Mouse (Mus musculus) hindbrain, embryonic 14.5 days (tissue): ENCODE data around the gene Spag5. TPM values are rescaled to one million over a fixed set of nuclear protein-coding genes. Genes with fewer than 3 reads are reported as not detected.

Experiments used
- ATAC-seq: fragments of 200-750 bp; cut with Nextera tagmentation; 2 replicates; pipeline ENCODE4 v1.8.0; 2017; ENCODE audit warnings: moderate number of reproducible peaks, mild to moderate bottlenecking, moderate TSS enrichment, moderate library complexity; ENCODE audit not compliant: low FRiP score
- DNase-seq: peaks from one replicate; pipeline ENCODE4 v3.0.0-alpha.2; 2015; ENCODE audit warnings: low spot score
- H3K27ac ChIP-seq: fragments of 300-500 bp; sonication (generic); 2 replicates; pipeline ENCODE4 v1.5.1; 2014; ENCODE audit warnings: mild to moderate bottlenecking, moderate library complexity
- H3K27me3 ChIP-seq: fragments of 300-500 bp; sonication (generic); 2 replicates; pipeline ENCODE4 v1.6.1; 2014; ENCODE audit warnings: mild to moderate bottlenecking, low read length, mixed read lengths; ENCODE audit not compliant: control insufficient read depth, insufficient read depth
- H3K36me3 ChIP-seq: fragments of 300-500 bp; sonication (generic); replicated peaks from 2 replicates; pipeline ENCODE4 v1.6.1; 2014; ENCODE audit not compliant: control insufficient read depth, insufficient read depth
- H3K4me1 ChIP-seq: fragments of 300-500 bp; sonication (generic); replicated peaks from 2 replicates; pipeline ENCODE4 v1.6.1; 2014; ENCODE audit warnings: antibody characterized with exemption, low read length, mixed read lengths; ENCODE audit not compliant: control insufficient read depth, insufficient read depth
- H3K4me2 ChIP-seq: fragments of 300-500 bp; sonication (generic); replicated peaks from 2 replicates; pipeline ENCODE4 v1.6.1; 2014; ENCODE audit warnings: mild to moderate bottlenecking, moderate library complexity
- H3K4me3 ChIP-seq: fragments of 300-500 bp; sonication (generic); replicated peaks from 2 replicates; pipeline ENCODE4 v1.5.1; 2014; ENCODE audit warnings: mild to moderate bottlenecking, low read length
- H3K9ac ChIP-seq: fragments of 300-500 bp; sonication (generic); 2 replicates; pipeline ENCODE4 v1.6.1; 2014
- H3K9me3 ChIP-seq: fragments of 300-500 bp; sonication (generic); 2 replicates; pipeline ENCODE4 v1.6.1; 2016; ENCODE audit warnings: low read length; ENCODE audit not compliant: control insufficient read depth
- WGBS: fragments of 180-500 bp; shearing (Covaris S2); extraction: QIAGEN DNeasy Blood & Tissue Kit; methylation state at CpG from one replicate; pipeline ENCODE4 v1.1.7; 2014; 5-methylcytosine and 5-hydroxymethylcytosine counted together
- polyA plus RNA-seq: library from polyadenylated mRNA; unstranded; fragments of >200 nt; fragmentation: Nextera tagmentation; extraction: Ambion mirVana; gene quantifications from 2 replicates; pipeline ENCODE4 v1.2.1, GENCODE M21; 2014

Spag5 gene
- polyA plus RNA-seq, 1 experiment from 2014 or later: 5.6 TPM

DNA sequence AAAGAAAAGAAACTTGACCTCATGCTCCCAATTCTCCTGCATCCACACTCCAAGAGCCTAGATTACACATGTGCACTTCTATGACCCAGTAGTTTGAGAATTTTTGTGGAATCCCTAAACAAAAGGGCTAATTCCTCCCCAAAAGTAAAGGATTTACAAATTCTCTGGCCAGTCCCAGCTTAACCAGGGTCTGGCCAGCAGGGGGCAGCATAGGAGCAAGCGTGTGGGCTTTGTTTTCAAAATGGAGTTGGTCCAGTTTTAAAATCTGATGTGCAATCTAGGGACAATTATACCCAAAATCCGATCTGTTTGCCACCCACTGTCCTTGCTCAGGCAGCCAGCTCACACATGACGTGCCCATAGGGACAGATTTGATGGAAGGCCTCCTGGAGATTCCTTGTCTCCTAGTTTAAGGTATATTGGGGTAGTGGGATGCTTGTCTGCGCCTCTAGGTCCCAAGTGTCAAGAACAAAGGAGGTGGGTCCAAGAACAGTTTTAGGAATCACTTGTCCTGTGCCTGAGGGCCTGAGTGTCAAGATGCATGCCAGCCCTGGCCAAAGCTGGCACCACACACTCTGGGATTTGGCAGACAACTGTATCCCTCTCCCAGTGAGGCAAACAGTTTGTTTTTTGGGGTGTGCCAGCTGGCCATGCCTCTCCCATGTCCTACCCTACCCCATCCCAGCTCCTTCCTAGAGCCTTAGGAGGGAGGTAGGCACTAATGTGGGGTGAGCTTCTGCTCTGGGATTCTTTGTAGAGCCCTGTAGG, 54.3 kb downstream of the Spag5 start:
- ATAC-seq: no peak; the same call in 1 of the 2 replicates
- no peak overlapping the region for H3K9ac ChIP-seq

GRCm38 (mm10) chr11:78358330-78359007, 57.1 kb downstream of the Spag5 start:
- no peak overlapping the region for H3K9ac ChIP-seq
- H3K36me3 ChIP-seq: no peaks in the 10 kb centered on the region
- no peaks in the 10 kb centered on the region for H3K9me3 ChIP-seq
- ATAC-seq (no peak), DNase-seq (no peak)
- no peaks in the 10 kb centered on the region for H3K27me3 ChIP-seq
- H3K27ac ChIP-seq: no peak overlapping the region
- H3K4me1 ChIP-seq: no peaks in the 10 kb centered on the region
- no peak overlapping the region for H3K4me3 ChIP-seq
- 11% methylated on average over 22 of the region's 22 CpGs for WGBS
- H3K4me2 ChIP-seq: no peak overlapping the region

More for the DNA sequence above, 54.3 kb downstream of the Spag5 start:
- Histone ChIP-seq H3K4me3 (no peak overlapping the region), H3K36me3 (no peaks in the 10 kb centered on the region), H3K4me1 (no peaks in the 10 kb centered on the region), H3K4me2 (no peak overlapping the region), H3K9me3 (no peaks in the 10 kb centered on the region), H3K27ac (no peak overlapping the region), H3K27me3 (no peaks in the 10 kb centered on the region)
- peak; percentile 79 for DNase-seq
- WGBS: 29% methylated on average over 4 of the region's 4 CpGs

GRCm38 (mm10) chr11:78360125-78360788, 58.9 kb downstream of the Spag5 start:
- Histone ChIP-seq H3K27ac (no peak overlapping the region), H3K4me1 (no peaks in the 10 kb centered on the region), H3K4me3 (peak overlapping the region; percentile 22), H3K9ac (0 out of 2 replicates have a peak overlapping the region, but pooled peaks have one; percentile 20), H3K4me2 (peak overlapping the region; percentile 49), H3K9me3 (no peaks in the 10 kb centered on the region), H3K27me3 (no peaks in the 10 kb centered on the region), H3K36me3 (no peaks in the 10 kb centered on the region)
- WGBS: 14% methylated on average over 13 of the region's 13 CpGs
- DNase-seq: peak; percentile 79
- ATAC-seq: peak; percentile 69; the same call in 1 of the 2 replicates

DNA sequence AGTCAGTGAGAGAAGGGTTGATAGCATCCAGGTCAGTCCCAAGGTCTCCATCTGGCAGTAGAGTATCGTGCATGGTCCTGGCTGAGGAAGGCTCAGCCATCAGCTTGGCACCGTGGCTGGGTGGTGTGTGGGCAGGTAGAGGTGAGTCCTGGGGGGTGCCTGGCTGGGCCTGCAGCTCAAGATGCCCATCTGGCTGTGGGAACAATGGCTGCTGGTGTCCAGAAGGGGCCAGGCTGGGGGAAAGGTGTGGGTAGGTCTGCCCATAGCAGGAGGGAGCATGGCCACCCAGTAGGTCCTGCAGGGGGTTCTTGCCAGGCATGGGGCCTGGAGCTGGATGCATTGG, 59.4 kb downstream of the Spag5 start:
- no peak for DNase-seq
- no peak; the same call in 1 of the 2 replicates for ATAC-seq
- 57% methylated on average over 2 of the region's 2 CpGs for WGBS
- Histone ChIP-seq H3K36me3 (no peaks in the 10 kb centered on the region), H3K9me3 (no peaks in the 10 kb centered on the region), H3K4me2 (no peak overlapping the region), H3K4me1 (no peaks in the 10 kb centered on the region), H3K27me3 (no peaks in the 10 kb centered on the region), H3K4me3 (no peak overlapping the region), H3K27ac (no peak overlapping the region), H3K9ac (0 out of 2 replicates have a peak overlapping the region, but pooled peaks have one; percentile 20)

GRCm38 (mm10) chr11:78363309-78364007, 62.1 kb downstream of the Spag5 start:
- Histone ChIP-seq H3K4me3 (no peak overlapping the region), H3K27ac (no peak overlapping the region), H3K36me3 (no peaks in the 10 kb centered on the region), H3K27me3 (no peaks in the 10 kb centered on the region), H3K4me1 (no peaks in the 10 kb centered on the region), H3K9ac (no peak overlapping the region), H3K9me3 (no peaks in the 10 kb centered on the region), H3K4me2 (no peak overlapping the region)
- 85% methylated on average over 13 of the region's 13 CpGs for WGBS
- DNase-seq (no peak), ATAC-seq (no peak)

DNA sequence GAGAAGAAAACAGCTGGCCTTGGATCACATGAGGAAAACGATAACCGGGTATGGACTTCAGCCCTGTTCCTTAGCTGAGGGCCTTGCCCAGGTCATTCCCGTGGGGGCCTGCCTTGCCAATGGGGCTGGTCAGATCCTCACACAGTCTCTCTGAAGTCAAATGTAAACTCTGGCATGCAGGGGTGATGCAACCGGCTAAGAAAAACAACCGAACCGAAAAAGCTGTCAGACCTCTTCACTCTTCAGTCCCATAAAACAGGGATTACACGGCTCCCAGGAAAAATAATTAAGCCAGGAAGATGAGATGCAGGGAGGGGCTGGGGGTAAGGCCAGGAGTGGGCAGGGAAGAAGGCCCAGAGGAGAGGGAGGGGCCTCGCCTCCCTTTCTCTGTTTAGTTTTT, 62.8 kb downstream of the Spag5 start:
- H3K27ac ChIP-seq: no peak overlapping the region
- WGBS: 65% methylated on average over 8 of the region's 8 CpGs
- H3K27me3 ChIP-seq: no peaks in the 10 kb centered on the region
- no peaks in the 10 kb centered on the region for H3K9me3 ChIP-seq
- no peak overlapping the region for H3K4me3 ChIP-seq
- no peaks in the 10 kb centered on the region for H3K36me3 ChIP-seq
- ATAC-seq (no peak), DNase-seq (no peak)
- H3K9ac ChIP-seq: no peak overlapping the region
- no peaks in the 10 kb centered on the region for H3K4me1 ChIP-seq
- H3K4me2 ChIP-seq: no peak overlapping the region

- H3K4me3 ChIP-seq: no peak overlapping the region
- no peaks in the 10 kb centered on the region for H3K4me1 ChIP-seq
- no peaks in the 10 kb centered on the region for H3K27me3 ChIP-seq
- no peak overlapping the region for H3K9ac ChIP-seq
- no peaks in the 10 kb centered on the region for H3K36me3 ChIP-seq
- no peak for ATAC-seq
- no peak overlapping the region for H3K4me2 ChIP-seq
- DNase-seq: no peak
- WGBS: 91% methylated on average over 14 of the region's 15 CpGs
- no peak overlapping the region for H3K27ac ChIP-seq
- H3K9me3 ChIP-seq: no peaks in the 10 kb centered on the region
Observed at GRCm38 (mm10) chr11:78367456-78368225, 66.3 kb downstream of the Spag5 start.

GRCm38 (mm10) chr11:78370389-78370788, 69.1 kb downstream of the Spag5 start:
- H3K27me3 ChIP-seq: no peaks in the 10 kb centered on the region
- no peak overlapping the region for H3K4me3 ChIP-seq
- no peaks in the 10 kb centered on the region for H3K9me3 ChIP-seq
- no peak for DNase-seq
- no peaks in the 10 kb centered on the region for H3K4me1 ChIP-seq
- no peak overlapping the region for H3K9ac ChIP-seq
- no peaks in the 10 kb centered on the region for H3K36me3 ChIP-seq
- 46% methylated on average over 1 of the region's 1 CpGs for WGBS
- H3K4me2 ChIP-seq: no peak overlapping the region
- ATAC-seq: no peak
- no peak overlapping the region for H3K27ac ChIP-seq
